Mouse (Mus musculus): ENCODE results near the gene Eddm3b. TPM values are rescaled to one million over a fixed set of nuclear protein-coding genes. Genes with fewer than 3 reads are reported as not detected.
A peak's percentile ranks its signal among the peaks of the same experiment; 100 is the strongest.

Gene Eddm3b
- polyA plus RNA-seq (2016; fragmentation: Nextera tagmentation; extraction: Ambion mirVana): not detected in 2 replicates

DNA sequence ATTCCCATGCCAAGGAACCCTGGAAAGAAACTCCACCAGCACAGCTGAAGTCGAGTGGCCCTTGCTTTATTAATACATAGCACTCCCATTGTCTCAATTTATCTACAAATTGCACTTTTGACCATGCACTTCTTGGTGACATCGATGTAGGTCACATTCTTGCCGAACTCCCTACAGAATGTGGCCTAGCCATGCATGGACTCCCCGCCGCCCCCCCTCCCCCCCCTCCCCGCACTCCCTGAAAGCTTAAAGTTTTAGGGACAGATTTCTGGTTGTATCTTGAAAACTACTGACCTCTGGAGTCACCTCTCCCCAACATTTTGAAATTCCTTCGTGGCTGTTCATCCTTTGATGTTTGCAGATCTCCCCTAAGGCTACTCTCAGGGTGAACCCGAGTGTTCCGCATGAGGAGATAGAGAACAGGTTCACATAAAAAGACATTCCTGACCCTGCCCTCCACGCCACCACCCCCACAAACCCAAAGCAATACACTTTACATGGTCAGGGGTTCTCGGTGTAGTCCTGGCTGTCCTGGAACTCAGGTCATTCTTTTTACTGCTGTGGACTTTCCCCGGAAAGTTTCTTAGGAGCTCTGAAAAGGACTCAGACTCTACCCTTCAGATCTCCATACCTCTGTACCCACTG, at the start of gene Eddm3b:
TSS of gene Eddm3b (plus strand) at position 511 of the 645 bp plus-strand sequence.
- no peak within 1 kb of the TSS for H3K27ac ChIP-seq
- H3K4me3 ChIP-seq: no peak within 1 kb of the TSS
- H3K27me3 ChIP-seq (replicated peaks): 0 out of 2 replicates have a peak, but pooled peaks cover 14% of the 10 kb centered on the region
- H3K4me2 ChIP-seq: no peak within 1 kb of the TSS
- no peak for ATAC-seq
- no peaks in the 10 kb centered on the region for H3K9me3 ChIP-seq (replicated peaks)
- no peaks in the 10 kb centered on the region for H3K36me3 ChIP-seq
- 57% methylated on average over 12 of the region's 12 CpGs for WGBS (ENCODE audit: insufficient replicate concordance)
- no peak within 1 kb of the TSS for H3K9ac ChIP-seq
- 0 out of 2 replicates have a peak, but pooled peaks cover 4% of the 10 kb centered on the region for H3K4me1 ChIP-seq

DNA sequence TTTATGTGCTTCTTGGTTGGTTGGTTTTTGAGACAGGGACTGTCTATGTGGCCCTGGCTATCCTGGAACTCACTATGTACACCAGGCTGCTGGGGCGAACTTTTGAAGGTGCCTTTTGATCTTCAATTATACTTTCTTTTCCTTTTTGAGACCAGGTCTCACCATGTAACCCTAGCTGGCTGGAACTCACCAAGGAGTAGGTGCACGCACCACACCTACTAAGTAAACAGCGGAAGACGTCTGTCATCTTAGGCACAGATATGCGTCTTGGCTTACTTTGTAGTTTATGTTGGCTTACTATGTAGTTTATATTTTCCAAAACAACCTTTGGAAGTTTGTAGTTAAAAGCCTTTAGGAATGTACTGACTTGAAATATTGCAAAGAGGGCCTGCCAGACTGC, 45.3 kb upstream of the Eddm3b start:
- Histone ChIP-seq H3K9me3 (replicated peaks) (no peaks in the 10 kb centered on the region), H3K4me2 (no peak overlapping the region), H3K36me3 (no peaks in the 10 kb centered on the region), H3K27ac (no peak overlapping the region), H3K4me3 (no peak overlapping the region), H3K27me3 (replicated peaks) (peaks cover 25% of the 10 kb centered on the region; the same call in 1 of the 2 replicates), H3K9ac (no peak overlapping the region), H3K4me1 (peaks cover 15% of the 10 kb centered on the region)
- 74% methylated on average over 5 of the region's 5 CpGs for WGBS (ENCODE audit: insufficient replicate concordance)
- no peak for ATAC-seq

DNA sequence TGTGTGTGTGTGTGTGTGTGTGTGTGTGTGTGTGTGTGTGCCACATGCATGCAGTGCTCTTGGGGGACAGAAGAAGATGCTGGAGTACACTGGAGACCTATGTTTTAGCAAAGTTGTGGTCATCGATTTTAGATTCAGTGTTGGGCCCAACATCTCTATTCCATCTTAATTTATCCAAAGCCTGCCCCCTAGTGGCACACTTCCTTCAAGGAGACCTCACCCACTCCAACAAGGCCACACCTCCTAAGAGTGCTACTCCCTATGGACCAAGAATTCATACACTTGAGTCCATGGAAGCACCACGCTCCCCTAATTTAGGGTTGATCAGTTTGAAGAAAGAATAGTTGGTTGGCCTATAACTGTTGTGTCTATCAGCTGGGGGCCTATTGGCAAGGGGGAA, 44.6 kb upstream of the Eddm3b start:
- H3K36me3 ChIP-seq: no peaks in the 10 kb centered on the region
- peaks cover 29% of the 10 kb centered on the region; the same call in 1 of the 2 replicates for H3K27me3 ChIP-seq (replicated peaks)
- H3K4me3 ChIP-seq: no peak overlapping the region
- H3K9ac ChIP-seq: no peak overlapping the region
- H3K9me3 ChIP-seq (replicated peaks): no peaks in the 10 kb centered on the region
- H3K27ac ChIP-seq: no peak overlapping the region
- peaks cover 13% of the 10 kb centered on the region for H3K4me1 ChIP-seq
- ATAC-seq: no peak
- 62% methylated on average over 2 of the region's 2 CpGs for WGBS (ENCODE audit: insufficient replicate concordance)
- no peak overlapping the region for H3K4me2 ChIP-seq

DNA sequence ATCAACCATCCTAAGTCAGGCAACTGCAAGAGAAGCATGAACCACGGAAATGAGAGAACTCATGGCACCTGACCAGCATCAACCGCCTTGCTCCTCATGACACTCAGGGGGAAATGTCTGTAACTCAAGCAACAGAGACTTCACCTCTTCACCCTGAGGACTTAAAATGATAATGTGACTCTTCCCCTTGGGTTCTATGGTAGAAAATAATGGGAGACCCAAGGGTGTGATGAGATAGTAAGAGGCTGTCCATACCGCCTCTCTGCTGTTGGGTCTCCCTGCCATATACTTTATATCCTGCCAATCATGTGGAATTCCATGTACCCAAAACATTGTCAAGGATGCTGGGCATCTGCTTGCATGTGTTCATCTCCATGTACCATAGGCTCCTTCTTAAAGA, 39.9 kb upstream of the Eddm3b start, which contains the start of gene Olfr750:
TSS of gene Olfr750 (minus strand) at position 101 of the 400 bp plus-strand sequence.
- H3K4me3 ChIP-seq: no peak within 1 kb of the TSS
- no peak within 1 kb of the TSS for H3K27ac ChIP-seq
- H3K27me3 ChIP-seq (replicated peaks): peaks cover 34% of the 10 kb centered on the region
- no peaks in the 10 kb centered on the region for H3K36me3 ChIP-seq
- no peak within 1 kb of the TSS for H3K4me2 ChIP-seq
- no peaks in the 10 kb centered on the region for H3K4me1 ChIP-seq
- no peaks in the 10 kb centered on the region for H3K9me3 ChIP-seq (replicated peaks)
- H3K9ac ChIP-seq: no peak within 1 kb of the TSS
- 71% methylated on average over 3 of the region's 3 CpGs for WGBS (ENCODE audit: insufficient replicate concordance)
- ATAC-seq: no peak

DNA sequence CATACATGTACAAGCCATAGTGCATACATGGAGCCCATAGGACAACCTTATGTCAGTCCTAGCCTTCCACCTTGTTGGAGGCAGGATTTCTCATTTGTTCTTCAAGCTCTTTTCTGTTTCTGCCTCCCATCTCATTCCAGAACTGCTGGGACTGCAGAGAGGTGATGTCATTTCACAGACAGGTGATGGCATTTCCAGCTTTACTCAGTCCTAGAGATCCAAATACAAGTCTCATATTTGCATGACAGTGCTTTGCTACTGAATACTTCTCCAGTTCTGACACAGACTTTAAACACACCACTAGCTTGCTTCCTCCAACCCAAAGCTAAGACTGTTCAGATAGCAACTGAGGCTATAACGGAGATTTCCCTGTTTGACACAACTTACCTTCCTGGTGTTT, 35.0 kb upstream of the Eddm3b start:
- no peak for ATAC-seq
- Histone ChIP-seq H3K27me3 (replicated peaks) (peaks cover 63% of the 10 kb centered on the region), H3K4me3 (no peak overlapping the region), H3K9me3 (replicated peaks) (no peaks in the 10 kb centered on the region), H3K4me1 (peaks cover 17% of the 10 kb centered on the region), H3K27ac (no peak overlapping the region), H3K36me3 (no peaks in the 10 kb centered on the region), H3K9ac (no peak overlapping the region), H3K4me2 (no peak overlapping the region)
- 55% methylated on average over 1 of the region's 1 CpGs for WGBS (ENCODE audit: insufficient replicate concordance)

DNA sequence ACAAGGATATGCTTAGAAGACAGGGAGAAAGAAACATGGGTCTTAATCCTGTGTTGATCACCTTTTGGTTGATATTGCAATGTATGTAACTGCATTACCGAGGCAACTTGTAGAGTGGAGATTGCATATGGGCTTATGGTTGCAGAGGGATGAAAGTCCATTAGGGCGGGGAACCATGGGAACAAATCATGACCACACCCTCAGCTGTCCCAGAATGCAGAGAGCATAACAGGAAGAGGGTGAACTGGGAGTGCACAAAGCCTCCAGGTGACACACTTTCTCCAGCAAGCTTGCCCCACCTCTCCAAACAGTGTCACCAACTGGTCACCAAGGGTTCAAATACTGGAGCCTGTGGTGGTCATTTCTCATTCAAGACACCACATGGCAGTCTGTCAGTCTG, 33.2 kb upstream of the Eddm3b start:
- Histone ChIP-seq H3K4me3 (no peak overlapping the region), H3K9me3 (replicated peaks) (no peaks in the 10 kb centered on the region), H3K36me3 (no peaks in the 10 kb centered on the region), H3K4me2 (no peak overlapping the region), H3K9ac (no peak overlapping the region), H3K4me1 (peaks cover 36% of the 10 kb centered on the region), H3K27ac (no peak overlapping the region), H3K27me3 (replicated peaks) (peaks cover 59% of the 10 kb centered on the region)
- WGBS (ENCODE audit: insufficient replicate concordance): 63% methylated on average over 2 of the region's 2 CpGs
- no peak for ATAC-seq

DNA sequence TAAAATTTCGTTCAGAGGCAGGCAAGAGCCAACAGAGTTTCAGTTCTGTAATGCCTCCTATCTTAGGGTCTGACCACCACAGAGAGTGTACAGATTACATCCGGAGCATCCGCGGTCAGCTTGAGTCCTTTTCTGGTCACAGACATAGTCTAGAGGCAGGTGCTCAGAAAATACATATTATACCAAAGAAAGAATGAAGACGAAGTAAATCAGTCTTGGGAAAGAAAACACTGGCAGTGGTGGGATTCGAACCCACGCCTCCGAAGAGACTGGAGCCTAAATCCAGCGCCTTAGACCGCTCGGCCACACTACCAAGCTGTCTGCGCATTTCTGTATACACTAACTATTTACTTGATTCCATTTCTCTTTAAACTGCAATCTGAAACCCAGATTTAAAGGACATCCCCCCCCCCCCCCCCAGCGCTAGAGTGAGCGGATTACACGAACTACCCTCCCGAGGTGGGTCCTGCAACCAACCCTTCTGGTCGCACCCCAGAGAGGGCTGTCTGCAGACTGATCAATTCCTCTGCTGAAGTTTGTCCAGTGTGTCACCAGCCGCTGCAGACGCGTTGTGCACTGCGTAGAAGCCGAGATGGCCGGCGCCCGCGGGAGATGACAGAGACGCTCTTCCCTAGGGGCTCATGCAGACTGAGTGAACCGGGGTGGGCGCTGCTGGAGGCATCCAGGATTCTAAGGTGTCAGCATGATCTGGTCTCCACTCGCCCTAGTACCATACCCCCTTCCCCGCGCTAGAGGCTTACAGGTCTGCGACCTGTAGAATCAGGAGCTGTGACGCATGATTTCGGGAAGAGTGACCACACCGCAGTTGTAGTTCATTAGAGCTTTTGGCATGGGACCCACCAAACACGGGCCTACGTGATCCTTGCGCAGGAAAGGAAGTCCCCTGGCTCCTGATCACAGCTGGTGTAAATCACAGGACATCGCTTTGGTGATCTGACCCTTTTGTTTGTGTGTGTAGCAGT, 31.3 kb upstream of the Eddm3b start:
- peak overlapping the region; percentile 30; the same call in 1 of the 2 replicates for H3K9ac ChIP-seq
- H3K9me3 ChIP-seq (replicated peaks): no peaks in the 10 kb centered on the region
- peaks cover 51% of the 10 kb centered on the region for H3K4me1 ChIP-seq
- H3K36me3 ChIP-seq: no peaks in the 10 kb centered on the region
- peaks cover 59% of the 10 kb centered on the region for H3K27me3 ChIP-seq (replicated peaks)
- H3K27ac ChIP-seq: no peak overlapping the region
- ATAC-seq: peak; percentile 71
- WGBS (ENCODE audit: insufficient replicate concordance): under 1% methylated on average over 40 of the region's 40 CpGs
- H3K4me3 ChIP-seq: peak overlapping the region; percentile 59
- peak overlapping the region; percentile 78 for H3K4me2 ChIP-seq

DNA sequence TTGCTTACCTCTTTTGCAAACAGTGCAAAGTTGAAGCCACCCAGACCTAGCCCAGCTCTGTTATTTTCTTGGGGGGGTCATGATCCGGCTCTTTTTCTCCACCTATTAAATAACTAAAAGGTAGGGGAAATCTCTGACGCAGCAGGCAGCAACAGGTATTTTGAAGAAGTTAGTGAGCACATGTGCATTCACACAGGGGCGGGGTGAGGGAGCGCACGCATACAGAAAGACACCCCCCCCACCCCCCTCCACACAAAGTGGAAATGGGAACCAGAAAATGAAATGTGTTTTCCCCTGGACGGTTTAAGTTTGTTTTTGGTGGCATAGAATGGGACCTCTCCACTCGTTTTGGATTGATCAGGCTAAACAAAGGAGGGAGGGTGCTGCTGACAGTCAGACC, 30.4 kb upstream of the Eddm3b start:
- Histone ChIP-seq H3K4me3 (peak overlapping the region; percentile 59), H3K9ac (0 out of 2 replicates have a peak overlapping the region, but pooled peaks have one; percentile 24)
- 10% methylated on average over 7 of the region's 7 CpGs for WGBS (ENCODE audit: insufficient replicate concordance)

DNA sequence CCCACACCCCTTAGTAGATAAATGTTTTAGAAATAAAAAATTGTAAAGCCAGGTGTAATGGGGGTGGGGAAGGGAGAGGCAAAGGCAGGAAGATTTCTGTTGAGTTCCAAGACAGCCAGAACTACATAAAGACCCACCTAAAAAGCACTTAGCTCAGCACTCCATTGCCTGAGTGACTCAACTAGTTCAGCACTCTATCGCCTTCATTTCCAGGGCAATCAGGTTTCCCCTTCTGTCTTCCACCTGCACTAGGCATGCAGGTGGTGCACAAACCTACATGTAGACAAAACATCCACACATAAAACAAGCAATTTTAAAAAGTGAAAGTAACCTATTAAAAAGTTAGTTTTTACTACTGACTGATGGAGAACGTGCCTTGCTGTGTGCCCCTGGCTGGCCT, 29.1 kb upstream of the Eddm3b start:
- Histone ChIP-seq H3K27ac (no peak overlapping the region), H3K27me3 (replicated peaks) (peaks cover 48% of the 10 kb centered on the region), H3K4me1 (peaks cover 59% of the 10 kb centered on the region), H3K36me3 (no peaks in the 10 kb centered on the region), H3K9ac (no peak overlapping the region), H3K9me3 (replicated peaks) (no peaks in the 10 kb centered on the region), H3K4me2 (peak overlapping the region; percentile 78), H3K4me3 (no peak overlapping the region)
- ATAC-seq: no peak
- WGBS (ENCODE audit: insufficient replicate concordance): 80% methylated on average over 2 of the region's 2 CpGs

More for the DNA sequence above, 30.4 kb upstream of the Eddm3b start:
- H3K4me2 ChIP-seq: peak overlapping the region; percentile 78
- H3K36me3 ChIP-seq: no peaks in the 10 kb centered on the region
- no peak for ATAC-seq
- no peak overlapping the region for H3K27ac ChIP-seq
- H3K4me1 ChIP-seq: peaks cover 59% of the 10 kb centered on the region
- peaks cover 59% of the 10 kb centered on the region for H3K27me3 ChIP-seq (replicated peaks)
- H3K9me3 ChIP-seq (replicated peaks): no peaks in the 10 kb centered on the region

DNA sequence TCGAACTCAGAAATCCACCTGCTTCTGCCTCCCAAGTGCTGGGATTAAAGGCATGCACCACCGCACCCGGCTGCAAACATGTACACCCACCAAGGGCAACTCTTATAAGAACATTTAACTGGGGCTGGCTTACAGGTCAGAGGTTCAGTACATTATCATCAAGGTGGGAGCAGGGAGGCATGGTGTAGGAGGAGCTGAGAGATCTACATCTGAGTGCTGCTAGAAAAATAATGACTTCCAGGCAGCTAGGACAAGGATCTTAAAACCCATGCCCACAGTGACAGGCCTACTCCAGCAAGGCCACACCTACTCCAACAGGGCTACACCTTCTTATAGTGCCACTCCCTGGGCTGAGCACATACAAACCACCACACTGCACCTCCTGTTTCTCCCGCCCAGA, 28.3 kb upstream of the Eddm3b start:
- no peak overlapping the region for H3K9ac ChIP-seq
- 0 out of 2 replicates have a peak overlapping the region, but pooled peaks have one; percentile 16 for H3K4me2 ChIP-seq
- H3K27ac ChIP-seq: peak overlapping the region; percentile 22; the same call in 1 of the 2 replicates
- ATAC-seq: no peak
- peaks cover 64% of the 10 kb centered on the region for H3K4me1 ChIP-seq
- 64% methylated on average over 4 of the region's 4 CpGs for WGBS (ENCODE audit: insufficient replicate concordance)
- no peak overlapping the region for H3K4me3 ChIP-seq
- H3K36me3 ChIP-seq: no peaks in the 10 kb centered on the region
- H3K27me3 ChIP-seq (replicated peaks): peaks cover 40% of the 10 kb centered on the region
- no peaks in the 10 kb centered on the region for H3K9me3 ChIP-seq (replicated peaks)

DNA sequence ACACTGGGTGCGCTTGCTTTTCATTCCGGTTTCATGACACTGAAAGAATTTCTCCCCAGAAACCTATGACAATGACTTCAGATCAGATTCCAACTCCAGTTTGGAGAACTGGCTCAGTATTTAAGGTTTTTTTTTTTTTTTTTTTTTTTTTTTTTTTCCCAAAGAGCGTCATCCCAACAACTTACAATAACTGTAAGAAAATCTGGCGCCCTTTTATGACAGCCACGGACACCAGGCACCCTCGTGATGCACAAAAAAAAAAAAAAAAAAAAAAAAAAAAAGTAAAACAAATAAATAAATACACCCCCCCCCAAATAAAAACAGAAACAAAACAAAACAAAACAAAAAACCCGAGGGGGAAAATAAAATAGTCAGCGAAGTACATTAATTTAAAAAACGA, 26.5 kb upstream of the Eddm3b start:
- Histone ChIP-seq H3K27ac (no peak overlapping the region), H3K9ac (peak overlapping the region; percentile 75), H3K36me3 (no peaks in the 10 kb centered on the region), H3K4me3 (peak overlapping the region; percentile 79), H3K27me3 (replicated peaks) (peaks cover 23% of the 10 kb centered on the region), H3K4me1 (peaks cover 76% of the 10 kb centered on the region), H3K9me3 (replicated peaks) (no peaks in the 10 kb centered on the region), H3K4me2 (peak overlapping the region; percentile 95)
- 11% methylated on average over 9 of the region's 9 CpGs for WGBS (ENCODE audit: insufficient replicate concordance)
- ATAC-seq: no peak

Data from liver, embryonic 12.5 days (tissue).